Mouse (Mus musculus): ENCODE measurements at regions not wholly inside any gene's neighbourhood (a gene's known extent, or its start where the extent isn't known, plus 50 kb on each side); places are given as distances from the start of the nearest gene placed in this dataset.

- TF ChIP-seq CTCF (conservative IDR thresholded peaks at IDR 0.05; ENCODE audit: insufficient read depth, insufficient read length, low read depth, low read length), result no peak
- no peak for TF ChIP-seq POLR2A (IDR thresholded peaks at IDR 0.05; ENCODE audit: low read depth, low read length)
Observed at GRCm38 (mm10) chr14:89308506-89308905, 837.3 kb upstream of the Pcdh20 start.
